Mouse (Mus musculus): ENCODE results near the gene Csn3.

Csn3 gene

DNA sequence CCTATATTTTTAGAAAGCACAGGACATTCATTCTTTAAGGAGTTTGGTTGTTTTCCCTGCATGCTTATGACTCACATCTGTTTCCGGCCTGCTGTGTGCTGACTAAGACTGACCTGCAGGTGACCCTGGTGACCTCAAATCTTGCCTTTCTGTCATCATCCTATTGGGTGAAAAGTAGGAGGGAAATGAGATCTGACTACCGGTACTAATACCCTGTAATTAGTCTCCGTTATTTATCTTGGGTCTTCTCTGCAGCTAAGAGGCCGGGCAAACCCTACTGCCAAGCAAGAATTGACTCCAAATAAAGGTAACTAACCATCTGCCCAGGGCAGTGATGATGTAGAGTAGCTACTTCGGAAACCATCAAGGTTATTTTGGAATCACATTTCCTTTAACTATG lies at the start of gene Csn3:
TSS of gene Csn3 (plus strand) at position 208 of the 400 bp plus-strand sequence.
- DNase-seq (ENCODE audit: low read depth, low spot score) = peak; percentile 34

DNA sequence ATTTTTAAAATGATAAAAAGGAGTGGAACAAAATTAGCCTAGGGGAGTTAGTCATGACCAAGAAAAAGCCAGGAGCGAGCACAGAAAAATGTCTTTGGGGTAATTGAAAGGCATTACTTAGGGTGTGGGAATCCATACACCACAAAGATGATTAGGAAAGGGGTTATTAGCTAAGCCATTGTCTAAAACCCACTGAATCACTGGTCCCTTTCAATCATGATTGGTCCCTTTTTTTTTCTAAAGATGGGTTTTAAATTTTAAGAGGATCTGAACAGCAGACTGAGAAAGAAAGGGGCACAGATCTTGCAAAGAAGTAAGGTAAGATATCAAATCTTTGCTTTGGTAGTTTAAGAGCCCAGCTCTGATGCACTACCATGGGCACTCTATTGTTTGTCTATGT lies 40.6 kb upstream of the Csn3 start, which contains the start of gene Odam:
TSS of gene Odam (plus strand) at position 301 of the 400 bp plus-strand sequence.
- no peak for DNase-seq (ENCODE audit: low read depth, low spot score)

DNA sequence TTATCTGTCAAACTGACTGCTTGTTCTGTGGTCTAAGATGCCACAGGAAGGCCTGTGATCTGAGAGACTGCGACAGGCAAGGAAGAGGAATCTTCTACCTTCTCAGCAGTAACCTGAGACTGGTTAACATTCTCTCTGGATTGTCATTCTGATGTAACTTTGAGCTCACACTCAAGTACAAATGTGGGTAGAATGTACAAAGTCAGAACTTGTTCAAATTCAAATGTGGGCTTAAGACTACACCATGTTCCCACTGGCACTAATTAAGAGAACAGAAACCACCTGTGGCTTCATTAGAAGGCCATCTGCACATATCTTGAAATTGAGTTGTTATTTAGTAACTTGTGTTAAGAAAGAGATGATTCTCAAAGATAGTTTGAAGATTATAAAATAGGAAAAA lies 6.2 kb downstream of the Csn3 start:
- DNase-seq (ENCODE audit: low read depth, low spot score) = no peak

DNA sequence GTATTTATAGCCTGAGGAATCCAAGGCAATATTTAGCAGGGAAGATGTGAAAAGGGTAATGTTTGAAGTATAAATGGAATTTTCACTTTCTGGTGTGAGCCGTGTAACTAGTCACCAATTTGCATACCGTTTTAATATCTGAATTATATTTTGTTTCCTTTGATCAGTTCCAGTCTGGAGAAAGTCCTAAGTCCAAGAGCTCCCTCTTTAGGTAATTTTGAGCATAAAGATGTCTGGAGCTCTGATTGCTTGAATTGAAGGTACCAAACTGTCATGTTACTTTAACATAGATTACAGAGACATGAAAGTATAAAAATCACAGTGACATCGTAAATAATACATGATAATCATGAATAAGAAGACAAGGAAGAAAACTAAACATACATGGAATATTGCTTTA lies 15.4 kb downstream of the Csn3 start:
- DNase-seq (ENCODE audit: low read depth, low spot score) = peak; percentile 4

DNA sequence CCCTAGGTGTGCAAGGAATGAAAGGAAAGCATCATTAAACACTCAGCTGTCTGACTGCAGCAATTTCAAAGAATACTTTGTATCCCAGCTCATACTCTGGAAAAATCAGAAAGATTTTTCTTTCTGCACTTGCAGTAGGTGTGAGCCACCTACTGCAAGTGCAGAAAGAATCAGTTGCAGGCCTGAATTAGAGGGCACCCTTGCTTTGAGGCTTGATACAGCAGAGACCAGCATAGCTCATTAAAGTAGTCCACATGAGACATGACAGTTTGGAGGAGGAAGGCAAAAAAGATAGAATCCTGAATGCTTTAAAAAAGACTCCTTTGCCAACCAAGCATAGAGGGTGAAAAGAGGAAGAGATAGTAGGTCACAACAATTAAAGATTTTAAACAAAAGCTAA lies 17.1 kb downstream of the Csn3 start:
- no peak for DNase-seq (ENCODE audit: low read depth, low spot score)

DNA sequence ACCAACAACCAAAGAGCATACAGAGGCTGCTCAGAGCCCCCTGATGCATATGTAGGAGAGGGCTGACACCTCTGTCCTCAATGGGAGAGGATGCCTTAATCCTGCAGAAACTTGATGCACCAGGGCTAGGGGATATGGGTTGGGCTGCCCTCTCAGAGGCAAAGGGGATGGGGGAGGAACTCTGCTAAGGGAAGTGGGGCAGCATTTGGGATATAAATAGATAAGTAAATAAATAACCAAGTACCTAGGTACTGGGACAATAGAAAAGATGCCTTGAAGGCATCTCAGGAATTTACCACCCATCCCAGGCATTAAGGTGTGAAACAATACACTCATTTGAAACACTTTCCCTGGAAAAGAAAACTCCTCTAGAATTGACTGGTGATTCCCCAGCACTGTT lies 26.5 kb downstream of the Csn3 start:
- DNase-seq (ENCODE audit: low read depth, low spot score) = no peak

DNA sequence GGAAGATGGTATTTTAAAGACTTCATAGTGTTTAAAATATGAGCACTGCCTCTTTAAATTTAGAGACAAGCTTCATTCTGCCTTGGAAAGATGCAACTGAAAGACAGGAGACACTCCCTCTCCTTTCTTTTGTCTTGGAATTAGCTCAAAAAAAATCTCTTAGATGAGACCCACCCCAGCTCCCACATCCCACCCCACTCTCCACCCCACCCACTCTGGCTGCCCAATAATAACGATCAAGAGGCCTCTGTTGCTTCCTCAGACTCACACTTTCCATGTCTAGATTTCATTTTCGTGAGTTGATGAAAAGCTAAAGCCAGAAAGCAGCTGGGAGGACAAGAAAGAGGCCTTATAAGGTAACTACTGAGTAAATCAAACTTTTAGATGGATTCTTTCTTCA lies 43.8 kb downstream of the Csn3 start, which contains the start of the genes 2310003L06Rik and Gm28434:
TSS of gene 2310003L06Rik (plus strand) at position 259 of the 400 bp plus-strand sequence.
TSS of gene Gm28434 (plus strand) at position 317 of the 400 bp plus-strand sequence.
- DNase-seq (ENCODE audit: low read depth, low spot score) = no peak

DNA sequence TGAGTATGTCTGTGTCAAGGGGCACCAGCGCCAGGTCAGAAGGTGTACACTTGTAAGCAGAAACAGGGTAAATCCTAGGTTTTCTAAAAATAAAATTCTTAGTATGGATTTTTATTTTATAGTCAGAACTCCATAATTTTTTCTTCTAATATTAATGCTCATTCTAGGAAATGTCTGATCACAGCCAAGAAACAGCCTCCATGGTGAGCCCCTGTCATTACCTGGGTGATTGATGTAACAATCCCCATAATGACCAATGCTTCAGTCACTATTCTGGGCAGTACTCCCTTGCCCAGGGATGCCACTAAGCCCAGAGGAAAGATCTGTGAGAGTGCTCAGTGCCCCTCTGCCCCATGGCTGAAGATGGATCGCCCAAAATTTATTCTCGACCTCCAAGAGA lies 53.8 kb downstream of the Csn3 start, which contains the start of gene Cabs1:
TSS of gene Cabs1 (plus strand) at position 301 of the 400 bp plus-strand sequence.
- DNase-seq (ENCODE audit: low read depth, low spot score) = no peak
